Mouse (Mus musculus) CH12.LX (cell line): ENCODE results near the gene Slc38a2. TPM values are rescaled to one million over a fixed set of nuclear protein-coding genes. Genes with fewer than 3 reads are reported as not detected.

Experiments used
- DNase-seq: peaks from one replicate; pipeline ENCODE4 v3.0.0-alpha.2; 2013; ENCODE audit errors: extremely low read depth
- H3K27ac ChIP-seq: 2 replicates; pipeline ENCODE4 v1.5.1; 2012; ENCODE audit warnings: low read depth, mild to moderate bottlenecking, control low read depth, moderate library complexity; ENCODE audit not compliant: insufficient read depth
- H3K27me3 ChIP-seq: replicated peaks from 2 replicates; pipeline ENCODE3; 2012; ENCODE audit warnings: inconsistent platforms
- H3K36me3 ChIP-seq, 2 experiments: replicated peaks in 1 of 2; 2 replicates each; pipeline versions ENCODE3 to v1.6.1; 2012; ENCODE audit warnings: inconsistent platforms in 1 of 2, low read length in 1 of 2, mild to moderate bottlenecking in 1 of 2, mixed read lengths in 1 of 2, moderate library complexity in 1 of 2; ENCODE audit not compliant: control insufficient read depth in 1 of 2, insufficient read depth in 1 of 2
- H3K4me1 ChIP-seq, 2 experiments: 2 replicates each; pipeline ENCODE4 v1.6.1; 2012; ENCODE audit warnings: inconsistent platforms in 1 of 2, moderate library complexity in 1 of 2; ENCODE audit not compliant: insufficient read depth in 2 of 2, control insufficient read depth in 1 of 2
- H3K4me2 ChIP-seq: 2 replicates; pipeline ENCODE4 v1.6.1; 2012; ENCODE audit warnings: low read depth, mild to moderate bottlenecking, control low read depth; ENCODE audit not compliant: poor library complexity, insufficient read depth, severe bottlenecking
- H3K4me3 ChIP-seq, 3 experiments: fragments of 150-350 bp in 1 of 3; sonication (generic) in 1 of 3; replicated peaks in 1 of 3; 2 replicates each; pipeline versions ENCODE3 to v1.5.1; 2011 to 2012; ENCODE audit warnings: low read depth in 2 of 3, low read length in 2 of 3, mild to moderate bottlenecking in 2 of 3, moderate library complexity in 2 of 3, control low read depth in 1 of 3, improper control_type of control experiment in 1 of 3, inconsistent platforms in 1 of 3, mixed read lengths in 1 of 3; ENCODE audit not compliant: poor library complexity in 1 of 3
- H3K79me2 ChIP-seq: replicated peaks from 2 replicates; pipeline ENCODE4 v1.6.1; 2012; ENCODE audit warnings: mild to moderate bottlenecking, moderate library complexity; ENCODE audit not compliant: control insufficient read depth, poor library complexity, insufficient read depth, severe bottlenecking; ENCODE audit errors: extremely low read depth
- H3K9ac ChIP-seq: 2 replicates; pipeline ENCODE4 v1.6.1; 2012; ENCODE audit warnings: low read depth, mild to moderate bottlenecking, control low read depth, moderate library complexity; ENCODE audit not compliant: insufficient read depth
- H3K9me3 ChIP-seq: replicated peaks from 2 replicates; pipeline ENCODE3; 2012; ENCODE audit warnings: low read length, inconsistent platforms, mixed read lengths
- BHLHE40 ChIP-seq: IDR thresholded peaks from 2 replicates; pipeline ENCODE4 v1.6.1; 2011; ENCODE audit warnings: mild to moderate bottlenecking, low read depth, low read length, improper control_type of control experiment
- CHD2 ChIP-seq: IDR thresholded peaks from 2 replicates; pipeline ENCODE4 v1.6.1; 2011; ENCODE audit warnings: low read length, improper control_type of control experiment
- EP300 ChIP-seq: IDR thresholded peaks from 2 replicates; pipeline ENCODE4 v1.6.1; 2011; ENCODE audit warnings: low read length, improper control_type of control experiment
- ETS1 ChIP-seq: conservative IDR thresholded peaks from 2 replicates; pipeline ENCODE4 v1.6.1; 2012; ENCODE audit warnings: low read depth, mild to moderate bottlenecking, inconsistent platforms, low read length, improper control_type of control experiment, moderate library complexity
- GABPA ChIP-seq: IDR thresholded peaks from 2 replicates; pipeline ENCODE4 v1.6.1; 2012; ENCODE audit warnings: low read depth, low read length, improper control_type of control experiment, inconsistent platforms; ENCODE audit not compliant: insufficient replicate concordance
- JUN ChIP-seq: IDR thresholded peaks from 2 replicates; pipeline ENCODE4 v1.6.1; 2011; ENCODE audit warnings: low read depth, mild to moderate bottlenecking, low read length, improper control_type of control experiment, moderate library complexity; ENCODE audit not compliant: insufficient read depth
- JUND ChIP-seq: conservative IDR thresholded peaks from 2 replicates; pipeline ENCODE4 v1.6.1; 2011; ENCODE audit warnings: low read depth, low read length, improper control_type of control experiment
- KAT2A ChIP-seq: IDR thresholded peaks from 2 replicates; pipeline ENCODE4 v1.6.1; 2012; ENCODE audit warnings: low read length, improper control_type of control experiment, inconsistent platforms; ENCODE audit not compliant: insufficient replicate concordance
- MAFK ChIP-seq: IDR thresholded peaks from 2 replicates; pipeline ENCODE4 v1.6.1; 2011; ENCODE audit warnings: low read length, improper control_type of control experiment; ENCODE audit not compliant: insufficient replicate concordance
- MAX ChIP-seq: IDR thresholded peaks from 2 replicates; pipeline ENCODE4 v1.6.1; 2011; ENCODE audit warnings: low read length, improper control_type of control experiment
- MXI1 ChIP-seq: IDR thresholded peaks from 2 replicates; pipeline ENCODE4 v1.6.1; 2011; ENCODE audit warnings: mild to moderate bottlenecking, low read depth, low read length, improper control_type of control experiment
- MYC ChIP-seq: IDR thresholded peaks from 2 replicates; pipeline ENCODE4 v1.6.1; 2011; ENCODE audit warnings: low read depth, mild to moderate bottlenecking, improper control_type of control experiment, low read length
- NRF1 ChIP-seq: IDR thresholded peaks from 2 replicates; pipeline ENCODE4 v1.6.1; 2014; ENCODE audit warnings: low read depth, mild to moderate bottlenecking, inconsistent platforms, low read length, improper control_type of control experiment, moderate library complexity
- PAX5 ChIP-seq: IDR thresholded peaks from 2 replicates; pipeline ENCODE4 v1.6.1; 2012; ENCODE audit warnings: low read length, inconsistent platforms, mixed read lengths
- POLR2A ChIP-seq: IDR thresholded peaks from 2 replicates; pipeline ENCODE4 v1.6.1; 2011; ENCODE audit warnings: low read depth, mild to moderate bottlenecking, improper control_type of control experiment, low read length
- RCOR1 ChIP-seq: conservative IDR thresholded peaks from 2 replicates; pipeline ENCODE4 v1.6.1; 2012; ENCODE audit warnings: low read depth, mild to moderate bottlenecking, inconsistent platforms, low read length, improper control_type of control experiment
- SMC3 ChIP-seq: IDR thresholded peaks from 2 replicates; pipeline ENCODE4 v1.6.1; 2011; ENCODE audit warnings: low read depth, low read length, improper control_type of control experiment
- TBP ChIP-seq: conservative IDR thresholded peaks from 2 replicates; pipeline ENCODE4 v1.6.1; 2011; ENCODE audit warnings: low read depth, low read length, improper control_type of control experiment
- USF1 ChIP-seq: IDR thresholded peaks from 2 replicates; pipeline ENCODE4 v1.6.1; 2014; ENCODE audit warnings: low read depth, mild to moderate bottlenecking, inconsistent platforms, low read length, improper control_type of control experiment
- ZC3H11A ChIP-seq: IDR thresholded peaks from 2 replicates; pipeline ENCODE4 v1.6.1; 2012; ENCODE audit warnings: low read depth, mild to moderate bottlenecking, inconsistent platforms, low read length, improper control_type of control experiment
- ZMIZ1 ChIP-seq: IDR thresholded peaks from 2 replicates; pipeline ENCODE4 v1.6.1; 2012; ENCODE audit warnings: low read depth, mild to moderate bottlenecking, inconsistent platforms, low read length, improper control_type of control experiment
- dilution Hi-C: fragments of 300-500 bp; cut with MboI; formaldehyde crosslinking; loops from 2 replicates; pipeline ENCODE4 v1.14.3; 2020; ENCODE audit warnings: low sequenced_read_pairs; ENCODE audit not compliant: extremely low pct_unique_long_range_greater_than_20kb, extremely low pct_ligation_motif_present
- in situ Hi-C: fragments of 300-500 bp; cut with MboI; formaldehyde crosslinking; loops from 3 replicates; pipeline ENCODE4 v1.14.3; 2019; ENCODE audit warnings: low sequenced_read_pairs, low pct_ligation_motif_present, low pct_unique_long_range_greater_than_20kb, mixed read lengths
- polyA plus RNA-seq: library from polyadenylated mRNA; unstranded; fragments of >175 nt; gene quantifications from 2 replicates; pipeline ENCODE4 v1.2.1, GENCODE M21; 2012; ENCODE audit warnings: low read depth; ENCODE audit not compliant: insufficient read length
- total RNA-seq, 2 experiments: library from RNA; depleted of rRNA; stranded (reverse); fragments of 300-350 nt in 1 of 2; fragments of >200 nt in 1 of 2; gene quantifications; 2 replicates each; pipeline ENCODE4 v1.2.3; 2012 to 2014

Slc38a2 gene
- total and polyA plus RNA-seq, 3 experiments = 41.4 to 70.5 (median 59.3) TPM

- no peak overlapping the region for H3K9ac ChIP-seq
- dilution Hi-C loops = no loop called here
- no peaks in the 10 kb centered on the region for H3K36me3 ChIP-seq
Observed at GRCm38 (mm10) chr15:96728346-96728745, 28.8 kb upstream of the Slc38a2 start.

GRCm38 (mm10) chr15:96724506-96724905 lies 25.0 kb upstream of the Slc38a2 start:
- no peaks in the 10 kb centered on the region for H3K36me3 ChIP-seq
- dilution Hi-C loops (no loop called here), in situ Hi-C loops (no loop called here)
- no peaks in the 10 kb centered on the region for H3K9me3 ChIP-seq
- H3K27ac ChIP-seq = no peak overlapping the region
- no peaks in the 10 kb centered on the region for H3K79me2 ChIP-seq
- no peaks in the 10 kb centered on the region for H3K27me3 ChIP-seq
- H3K9ac ChIP-seq = no peak overlapping the region
- TF ChIP-seq SMC3 (no peak), KAT2A (no peak), ZMIZ1 (no peak), MYC (no peak), BHLHE40 (no peak), POLR2A (no peak), USF1 (no peak), MXI1 (no peak), MAFK (no peak), GABPA (no peak), ETS1 (no peak), JUND (no peak), ZC3H11A (no peak), MAX (no peak)
- peaks cover 3 to 17% of the 10 kb centered on the region in 2 experiments; a peak in 3 of 4 replicates for H3K4me1 ChIP-seq
- no peak for DNase-seq
- no peak overlapping the region for H3K4me2 ChIP-seq
- no peak overlapping the region for H3K4me3 ChIP-seq

More at GRCm38 (mm10) chr15:96728346-96728745, 28.8 kb upstream of the Slc38a2 start:
- H3K27ac ChIP-seq = no peak overlapping the region
- no peaks in the 10 kb centered on the region for H3K27me3 ChIP-seq
- TF ChIP-seq TBP (no peak), KAT2A (no peak), RCOR1 (no peak), JUN (no peak), ZMIZ1 (no peak), POLR2A (no peak), CHD2 (no peak), USF1 (no peak), NRF1 (no peak), GABPA (no peak), EP300 (no peak), PAX5 (no peak), BHLHE40 (no peak), ETS1 (no peak)
- no peak overlapping the region for H3K4me2 ChIP-seq
- in situ Hi-C loops = no loop called here
- DNase-seq = no peak
- H3K4me1 ChIP-seq = peaks cover 6 to 12% of the 10 kb centered on the region in 2 experiments
- H3K4me3 ChIP-seq = no peak overlapping the region
- no peaks in the 10 kb centered on the region for H3K79me2 ChIP-seq
- H3K9me3 ChIP-seq = no peaks in the 10 kb centered on the region
